Mouse (Mus musculus) spleen, adult 2 months (tissue): ENCODE results near the gene Padi2. TPM values are rescaled to one million over a fixed set of nuclear protein-coding genes. Genes with fewer than 3 reads are reported as not detected.
A peak's percentile ranks its signal among the peaks of the same experiment; 100 is the strongest.

Experiments used
- DNase-seq, 2 experiments: peaks; one replicate each; pipeline versions ENCODE4 v3.0.0 to v3.0.0-alpha.2; 2012 to 2021; ENCODE audit warnings: low spot score in 2 of 2, low read depth in 1 of 2
- H3K27ac ChIP-seq: fragments of 200-500 bp; 2 replicates; pipeline ENCODE4 v1.5.1; 2012; ENCODE audit warnings: low read length, inconsistent platforms; ENCODE audit not compliant: insufficient read depth
- H3K27me3 ChIP-seq: fragments of 200-500 bp; 2 replicates; pipeline ENCODE4 v1.6.1; 2012; ENCODE audit warnings: mild to moderate bottlenecking, moderate library complexity, low read length, inconsistent platforms; ENCODE audit not compliant: control insufficient read depth, insufficient read depth
- H3K36me3 ChIP-seq: fragments of 200-500 bp; 2 replicates; pipeline ENCODE4 v1.6.1; 2012; ENCODE audit warnings: mild to moderate bottlenecking, low read length, inconsistent platforms; ENCODE audit not compliant: control insufficient read depth, insufficient read depth
- H3K4me1 ChIP-seq: fragments of 200-500 bp; 2 replicates; pipeline ENCODE4 v1.6.1; 2011; ENCODE audit warnings: inconsistent platforms; ENCODE audit not compliant: control insufficient read depth, insufficient read depth, insufficient read length
- H3K4me3 ChIP-seq: fragments of 200-500 bp; 2 replicates; pipeline ENCODE4 v1.5.1; 2011; ENCODE audit warnings: mild to moderate bottlenecking, inconsistent platforms; ENCODE audit not compliant: insufficient read depth, insufficient read length; ENCODE audit errors: extremely low read depth
- CTCF ChIP-seq: fragments of 200-500 bp; IDR thresholded peaks from 2 replicates; pipeline ENCODE4 v1.5.1; 2011; ENCODE audit warnings: mild to moderate bottlenecking, inconsistent platforms; ENCODE audit not compliant: insufficient read depth, insufficient read length, insufficient replicate concordance; ENCODE audit errors: extremely low read depth
- POLR2A ChIP-seq: fragments of 200-500 bp; IDR thresholded peaks from 2 replicates; pipeline ENCODE4 v1.6.1; 2011; ENCODE audit warnings: low read depth, low read length, inconsistent platforms
- WGBS: fragments of 180-500 bp; shearing (Covaris S2); methylation state at CpG from one replicate; pipeline ENCODE4 v1.1.7; 2018; 5-methylcytosine and 5-hydroxymethylcytosine counted together
- polyA plus RNA-seq: library from polyadenylated mRNA; depleted of rRNA; stranded (reverse); fragments of >200 nt; gene quantifications from 2 replicates; pipeline ENCODE4 v1.2.3, GENCODE M21; 2012

Padi2 gene
- polyA plus RNA-seq, 1 experiment, result 10.7 TPM

GRCm38 (mm10) chr4:140862036-140862650 is 44.0 kb upstream of the Padi2 start:
- Histone ChIP-seq H3K36me3 (no peaks in the 10 kb centered on the region), H3K27me3 (no peaks in the 10 kb centered on the region), H3K4me1 (peaks cover 22% of the 10 kb centered on the region; the same call in 1 of the 2 replicates), H3K27ac (no peak overlapping the region), H3K4me3 (no peak overlapping the region)
- 70% methylated on average over 11 of the region's 11 CpGs for WGBS
- TF ChIP-seq POLR2A (no peak), CTCF (no peak)
- no peak for DNase-seq

DNA sequence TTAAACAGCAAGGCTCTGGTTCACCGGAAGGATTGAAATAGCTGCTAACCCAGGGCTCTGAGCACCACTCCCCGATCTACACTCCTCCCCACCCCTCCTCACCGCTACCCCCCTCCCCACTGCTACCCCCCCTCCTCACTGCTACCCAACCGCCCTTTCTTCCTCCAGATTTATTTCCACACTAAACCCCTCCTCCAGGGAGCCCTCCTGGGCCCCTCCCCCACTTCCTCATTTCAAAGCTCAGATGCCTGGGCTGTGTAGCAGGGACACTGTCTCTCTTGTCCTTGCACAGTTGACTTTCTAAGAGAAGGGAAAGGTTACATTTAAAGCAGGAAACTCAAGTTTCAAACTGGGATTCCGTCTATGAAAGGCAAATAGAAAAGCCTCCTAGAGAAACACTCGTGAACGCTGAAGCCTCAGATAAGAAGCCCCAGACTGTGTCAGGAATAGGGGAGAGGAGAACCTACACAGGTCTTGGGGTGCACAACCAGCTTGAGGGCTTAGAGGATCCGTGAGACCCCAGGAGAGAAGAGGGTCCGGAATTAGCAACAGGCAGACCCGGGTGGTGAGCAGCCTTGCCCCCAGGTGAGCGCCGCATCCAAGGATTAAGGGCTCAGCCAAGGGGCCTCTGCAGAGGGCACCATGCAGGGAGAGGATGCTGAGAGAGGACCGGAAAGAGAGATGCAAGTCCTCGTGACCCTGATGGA is 37.5 kb upstream of the Padi2 start:
- Histone ChIP-seq H3K36me3 (no peaks in the 10 kb centered on the region), H3K27me3 (no peaks in the 10 kb centered on the region), H3K27ac (no peak overlapping the region), H3K4me1 (peaks cover 16% of the 10 kb centered on the region; the same call in 1 of the 2 replicates), H3K4me3 (no peak overlapping the region)
- TF ChIP-seq CTCF (no peak), POLR2A (no peak)
- DNase-seq, result peak; percentile 51 to 61
- 18% methylated on average over 14 of the region's 14 CpGs for WGBS

- Histone ChIP-seq H3K36me3 (no peaks in the 10 kb centered on the region), H3K27me3 (no peaks in the 10 kb centered on the region), H3K4me3 (no peak overlapping the region), H3K4me1 (peaks cover 16% of the 10 kb centered on the region; the same call in 1 of the 2 replicates), H3K27ac (no peak overlapping the region)
- TF ChIP-seq POLR2A (no peak), CTCF (no peak)
- 91% methylated on average over 8 of the region's 8 CpGs for WGBS
- no peak for DNase-seq
Observed at GRCm38 (mm10) chr4:140869945-140870344, 36.2 kb upstream of the Padi2 start.

- WGBS, result 92% methylated on average over 7 of the region's 7 CpGs
- TF ChIP-seq POLR2A, result no peak
- no peak for TF ChIP-seq CTCF
- Histone ChIP-seq H3K4me1 (peaks cover 16% of the 10 kb centered on the region; the same call in 1 of the 2 replicates), H3K27ac (no peak overlapping the region), H3K36me3 (no peaks in the 10 kb centered on the region), H3K4me3 (no peak overlapping the region), H3K27me3 (no peaks in the 10 kb centered on the region)
- no peak for DNase-seq
Observed at GRCm38 (mm10) chr4:140870876-140871275, 35.3 kb upstream of the Padi2 start.

GRCm38 (mm10) chr4:140871376-140871775 is 34.8 kb upstream of the Padi2 start:
- Histone ChIP-seq H3K4me3 (no peak overlapping the region), H3K36me3 (no peaks in the 10 kb centered on the region), H3K27me3 (no peaks in the 10 kb centered on the region), H3K27ac (no peak overlapping the region), H3K4me1 (peaks cover 16% of the 10 kb centered on the region; the same call in 1 of the 2 replicates)
- DNase-seq, result no peak
- no peak for TF ChIP-seq CTCF
- TF ChIP-seq POLR2A, result no peak
- 81% methylated on average over 3 of the region's 3 CpGs for WGBS

GRCm38 (mm10) chr4:140871851-140872685 is 34.1 kb upstream of the Padi2 start:
- WGBS, result 76% methylated on average over 8 of the region's 8 CpGs
- Histone ChIP-seq H3K36me3 (no peaks in the 10 kb centered on the region), H3K4me3 (no peak overlapping the region), H3K27me3 (no peaks in the 10 kb centered on the region), H3K4me1 (peaks cover 10% of the 10 kb centered on the region; the same call in 1 of the 2 replicates), H3K27ac (no peak overlapping the region)
- DNase-seq, result no peak
- TF ChIP-seq POLR2A, result no peak
- no peak for TF ChIP-seq CTCF
